Mouse (Mus musculus) intestine, embryonic 15.5 days (tissue): ENCODE results near the gene Rnf41. TPM values are rescaled to one million over a fixed set of nuclear protein-coding genes. Genes with fewer than 3 reads are reported as not detected.

Experiments used
- ATAC-seq: fragments of 200-750 bp; cut with Nextera tagmentation; 2 replicates; pipeline ENCODE4 v1.8.0; 2017; ENCODE audit warnings: moderate TSS enrichment, moderate library complexity
- H3K27ac ChIP-seq: fragments of 300-500 bp; sonication (generic); 2 replicates; pipeline ENCODE4 v1.5.1; 2015; ENCODE audit warnings: mild to moderate bottlenecking, inconsistent platforms
- H3K27me3 ChIP-seq: fragments of 300-500 bp; sonication (generic); replicated peaks from 2 replicates; pipeline ENCODE4 v1.6.1; 2015; ENCODE audit warnings: inconsistent platforms
- H3K36me3 ChIP-seq: fragments of 300-500 bp; sonication (generic); 2 replicates; pipeline ENCODE4 v1.6.1; 2015; ENCODE audit warnings: inconsistent platforms
- H3K4me1 ChIP-seq: fragments of 300-500 bp; sonication (generic); replicated peaks from 2 replicates; pipeline ENCODE4 v1.6.1; 2015; ENCODE audit warnings: inconsistent platforms
- H3K4me2 ChIP-seq: fragments of 300-500 bp; sonication (generic); replicated peaks from 2 replicates; pipeline ENCODE4 v1.6.1; 2015; ENCODE audit warnings: mild to moderate bottlenecking, inconsistent platforms
- H3K4me3 ChIP-seq: fragments of 300-500 bp; sonication (generic); replicated peaks from 2 replicates; pipeline ENCODE4 v1.5.1; 2015; ENCODE audit warnings: inconsistent platforms
- H3K9ac ChIP-seq: fragments of 300-500 bp; sonication (generic); 2 replicates; pipeline ENCODE4 v1.6.1; 2015; ENCODE audit warnings: inconsistent platforms
- H3K9me3 ChIP-seq: fragments of 300-500 bp; sonication (generic); 2 replicates; pipeline ENCODE4 v1.6.1; 2016; ENCODE audit warnings: inconsistent platforms
- WGBS: fragments of 180-500 bp; shearing (Covaris S2); methylation state at CpG from one replicate; pipeline ENCODE4 v1.1.7; 2015; 5-methylcytosine and 5-hydroxymethylcytosine counted together
- polyA plus RNA-seq: library from polyadenylated mRNA; unstranded; fragments of >200 nt; fragmentation: Nextera tagmentation; extraction: Ambion mirVana; gene quantifications from 2 replicates; pipeline ENCODE4 v1.2.1, GENCODE M21; 2015

The Rnf41 gene
- polyA plus RNA-seq = 36.6 and 37.5 TPM in 2 replicates

DNA sequence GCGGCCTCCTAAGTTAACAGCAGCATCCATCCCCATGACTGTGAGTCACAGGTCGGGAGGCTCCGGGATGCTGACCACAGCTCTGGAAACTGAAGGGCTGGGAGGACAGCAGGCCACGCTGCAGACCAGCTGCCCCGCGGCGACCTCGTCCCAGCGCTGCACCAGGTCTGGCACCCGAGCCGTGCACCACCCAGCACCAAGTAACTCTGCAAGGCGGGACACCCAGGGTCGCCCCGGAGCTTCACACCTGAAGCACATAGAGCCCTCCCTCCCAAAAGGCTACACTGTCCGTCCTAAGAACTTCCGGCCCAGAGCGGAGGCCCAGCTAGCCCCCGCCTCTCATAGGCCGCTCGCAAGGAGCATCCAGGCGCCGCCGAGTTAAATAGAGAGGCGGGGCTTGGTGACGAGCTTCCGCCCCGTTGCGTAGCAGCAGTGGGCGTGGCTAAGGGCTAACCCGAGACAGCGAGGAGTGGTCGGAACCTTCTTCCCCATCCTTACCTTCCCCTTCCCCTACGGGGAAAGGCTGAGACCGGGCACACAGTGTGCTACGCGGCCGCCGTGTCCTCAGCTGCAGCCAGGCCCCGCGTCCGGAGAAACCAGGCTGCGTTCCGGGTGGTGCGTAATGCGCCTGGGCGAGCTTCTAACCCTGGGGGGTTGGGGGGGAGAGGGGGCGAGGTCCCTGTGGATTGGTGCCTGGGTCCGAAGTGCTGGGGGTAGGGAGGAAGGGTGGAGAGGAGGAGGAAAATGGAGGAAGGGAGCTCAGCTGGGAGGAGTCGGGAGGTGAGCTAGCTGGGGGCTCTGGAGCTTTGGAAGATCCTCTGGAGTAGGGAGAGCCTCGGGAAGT, at the start of gene Rnf41, which contains the start of gene Nabp2:
Gene Rnf41 (plus strand): TSS at position 447 of the 844 bp plus-strand sequence.
Gene Nabp2 (minus strand): TSS at position 282 of the 844 bp plus-strand sequence.
- H3K27ac ChIP-seq = peak within 1 kb of the TSS; percentile 98
- peak within 1 kb of the TSS; percentile 96 for H3K4me3 ChIP-seq
- no peaks in the 10 kb centered on the region for H3K27me3 ChIP-seq
- peak within 1 kb of the TSS; percentile 93 for H3K4me2 ChIP-seq
- WGBS = under 1% methylated on average over 50 of the region's 50 CpGs
- ATAC-seq = peak; percentile 89
- H3K9ac ChIP-seq = peak within 1 kb of the TSS; percentile 84
- H3K4me1 ChIP-seq = peaks cover 38% of the 10 kb centered on the region
- H3K9me3 ChIP-seq = no peaks in the 10 kb centered on the region
- H3K36me3 ChIP-seq = peaks cover 8% of the 10 kb centered on the region

DNA sequence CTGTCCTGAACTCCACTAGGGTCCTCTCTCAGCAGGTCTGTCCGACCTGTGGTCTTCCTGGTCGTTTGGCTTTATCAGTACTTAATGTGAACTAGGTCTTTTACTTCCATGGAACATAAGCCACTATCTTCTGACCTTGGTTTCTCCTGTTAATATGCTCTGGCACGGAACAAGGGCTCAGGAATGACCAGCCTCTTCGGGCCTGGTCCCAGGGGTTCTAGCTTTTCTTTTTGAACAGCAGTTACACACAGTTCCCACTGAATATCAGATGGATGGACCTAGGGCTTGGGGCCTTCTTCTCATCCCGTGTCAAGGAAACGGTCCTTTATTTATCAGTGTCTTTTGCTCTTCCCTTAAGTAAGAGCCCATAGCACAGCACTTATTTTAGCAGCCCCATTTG, 49.6 kb upstream of the Rnf41 start:
- H3K4me2 ChIP-seq = no peak overlapping the region
- H3K9me3 ChIP-seq = no peaks in the 10 kb centered on the region
- H3K36me3 ChIP-seq = peaks cover 50% of the 10 kb centered on the region
- no peak overlapping the region for H3K4me3 ChIP-seq
- H3K27ac ChIP-seq = no peak overlapping the region
- no peaks in the 10 kb centered on the region for H3K4me1 ChIP-seq
- no peak for ATAC-seq
- H3K27me3 ChIP-seq = no peaks in the 10 kb centered on the region
- no peak overlapping the region for H3K9ac ChIP-seq
- 88% methylated on average over 6 of the region's 6 CpGs for WGBS

DNA sequence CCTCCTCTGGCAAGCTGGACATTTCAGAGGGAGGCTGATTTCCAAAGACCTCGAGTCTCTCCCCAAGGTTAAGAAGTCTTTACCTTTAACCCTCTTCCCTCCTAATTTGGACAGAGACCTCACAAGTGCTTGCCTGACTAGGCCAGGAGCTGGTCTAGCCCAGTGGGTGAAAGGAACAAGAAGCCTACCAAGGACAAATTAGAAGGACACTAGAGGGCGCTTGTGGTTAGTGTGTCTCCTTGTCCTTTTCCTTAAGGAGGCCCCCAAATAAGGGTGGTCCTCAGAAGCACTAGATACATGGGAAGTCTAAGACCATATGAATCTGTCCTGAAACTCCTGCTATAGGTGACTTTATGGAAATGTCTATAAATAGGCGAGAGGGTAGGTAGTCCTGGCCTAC, 48.9 kb upstream of the Rnf41 start:
- 55% methylated on average over 3 of the region's 3 CpGs for WGBS
- H3K36me3 ChIP-seq = peaks cover 50% of the 10 kb centered on the region
- ATAC-seq = no peak

DNA sequence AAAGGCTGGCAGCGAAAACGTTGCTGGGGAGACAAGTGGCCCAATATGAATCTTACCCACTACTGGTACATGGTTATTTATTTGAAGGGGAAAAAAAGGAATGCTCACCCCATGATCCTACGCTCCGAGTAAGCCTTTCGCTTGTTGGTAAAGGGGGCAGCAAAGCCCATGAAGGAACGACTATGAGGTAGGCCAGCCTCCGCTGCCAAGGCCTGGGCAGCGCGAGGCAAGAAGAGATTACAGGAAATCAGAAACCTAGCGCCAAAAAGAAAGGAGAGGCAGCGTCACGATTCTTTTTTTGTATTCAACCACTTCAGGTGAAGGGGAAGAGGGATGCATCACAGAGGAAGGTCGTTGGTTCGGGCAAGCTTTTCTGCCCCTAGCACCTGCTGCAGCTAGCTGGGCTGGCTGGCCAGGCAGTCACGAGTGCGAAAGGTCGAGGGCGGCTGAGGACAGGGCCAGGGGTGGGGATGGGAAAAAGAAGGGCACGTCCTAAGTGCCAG, 43.5 kb upstream of the Rnf41 start:
- 17% methylated on average over 19 of the region's 19 CpGs for WGBS
- no peak for ATAC-seq
- Histone ChIP-seq H3K4me3 (peak overlapping the region; percentile 64), H3K9ac (peak overlapping the region; percentile 75), H3K27me3 (no peaks in the 10 kb centered on the region), H3K4me1 (peaks cover 15% of the 10 kb centered on the region), H3K36me3 (peaks cover 8% of the 10 kb centered on the region), H3K27ac (peak overlapping the region; percentile 95), H3K4me2 (peak overlapping the region; percentile 93), H3K9me3 (no peaks in the 10 kb centered on the region)

More for the DNA sequence above, 48.9 kb upstream of the Rnf41 start:
- no peak overlapping the region for H3K4me2 ChIP-seq
- H3K27me3 ChIP-seq = no peaks in the 10 kb centered on the region
- no peaks in the 10 kb centered on the region for H3K9me3 ChIP-seq
- H3K27ac ChIP-seq = no peak overlapping the region
- H3K4me3 ChIP-seq = no peak overlapping the region
- H3K9ac ChIP-seq = no peak overlapping the region
- H3K4me1 ChIP-seq = peaks cover 3% of the 10 kb centered on the region

- no peaks in the 10 kb centered on the region for H3K27me3 ChIP-seq
- H3K4me2 ChIP-seq = peak within 1 kb of the TSS; percentile 93
- ATAC-seq = peak; percentile 94
- peaks cover 1% of the 10 kb centered on the region; the same call in 1 of the 2 replicates for H3K36me3 ChIP-seq
- peak within 1 kb of the TSS; percentile 75 for H3K9ac ChIP-seq
- WGBS = under 1% methylated on average over 81 of the region's 87 CpGs
- H3K4me3 ChIP-seq = peak within 1 kb of the TSS; percentile 64
- H3K9me3 ChIP-seq = no peaks in the 10 kb centered on the region
- H3K27ac ChIP-seq = peak within 1 kb of the TSS; percentile 95
- H3K4me1 ChIP-seq = peaks cover 15% of the 10 kb centered on the region
These were observed 42.8 kb upstream of the Rnf41 start, which contains the start of gene Coq10a for GRCm38 (mm10) chr10:128368402-128369217. Coq10a (minus strand) TSS chr10:128368997.

DNA sequence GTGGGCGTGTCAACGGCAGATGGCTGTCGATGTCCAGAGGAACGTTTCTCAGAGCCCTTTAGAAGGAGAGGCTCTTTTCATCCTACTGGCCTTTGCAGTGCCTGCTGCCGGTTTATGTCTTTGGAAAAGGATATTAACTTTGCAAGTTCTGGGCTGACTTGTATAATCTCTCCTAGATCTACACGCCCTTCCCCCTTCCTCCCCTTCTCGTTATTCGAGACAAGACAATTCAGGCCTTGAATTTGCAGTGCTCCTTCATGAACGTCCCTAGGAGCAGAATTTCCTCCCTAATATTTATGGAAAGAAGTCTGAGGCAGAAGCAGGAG, 42.3 kb upstream of the Rnf41 start:
- no peaks in the 10 kb centered on the region for H3K27me3 ChIP-seq
- H3K9me3 ChIP-seq = no peaks in the 10 kb centered on the region
- H3K4me1 ChIP-seq = peaks cover 15% of the 10 kb centered on the region
- H3K9ac ChIP-seq = peak overlapping the region; percentile 75
- ATAC-seq = no peak
- WGBS = under 1% methylated on average over 9 of the region's 9 CpGs
- peak overlapping the region; percentile 93 for H3K4me2 ChIP-seq
- no peaks in the 10 kb centered on the region for H3K36me3 ChIP-seq
- peak overlapping the region; percentile 95 for H3K27ac ChIP-seq
- peak overlapping the region; percentile 64 for H3K4me3 ChIP-seq

GRCm38 (mm10) chr10:128369599-128369998, 41.9 kb upstream of the Rnf41 start:
- ATAC-seq = no peak
- Histone ChIP-seq H3K27ac (peak overlapping the region; percentile 95), H3K36me3 (no peaks in the 10 kb centered on the region), H3K9ac (no peak overlapping the region), H3K27me3 (no peaks in the 10 kb centered on the region), H3K4me3 (peak overlapping the region; percentile 64; the same call in 1 of the 2 replicates), H3K9me3 (no peaks in the 10 kb centered on the region), H3K4me1 (peaks cover 15% of the 10 kb centered on the region), H3K4me2 (peak overlapping the region; percentile 93)
- 63% methylated on average over 6 of the region's 6 CpGs for WGBS

DNA sequence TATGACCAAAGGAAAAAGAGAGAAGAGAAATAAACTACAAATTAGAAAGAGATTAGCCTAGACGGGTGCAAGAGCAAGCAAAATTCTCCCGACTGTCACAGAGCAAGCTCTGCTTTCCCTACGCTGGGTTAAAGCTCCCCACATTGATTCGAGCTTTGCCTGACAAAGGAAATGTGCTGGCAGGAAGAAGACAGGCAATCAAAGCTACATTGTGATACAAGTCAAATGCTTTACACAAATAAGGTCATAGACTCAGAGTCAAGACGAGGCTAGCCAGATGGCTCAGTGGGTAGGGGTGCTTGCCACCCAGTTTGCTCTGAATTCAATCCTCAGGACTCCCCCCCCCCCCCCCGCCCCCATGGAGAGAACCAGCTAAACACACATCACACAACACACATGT, 41.4 kb upstream of the Rnf41 start:
- Histone ChIP-seq H3K9me3 (no peaks in the 10 kb centered on the region), H3K4me1 (peaks cover 15% of the 10 kb centered on the region), H3K27me3 (no peaks in the 10 kb centered on the region), H3K36me3 (no peaks in the 10 kb centered on the region), H3K27ac (no peak overlapping the region), H3K4me3 (no peak overlapping the region), H3K4me2 (no peak overlapping the region), H3K9ac (no peak overlapping the region)
- no peak for ATAC-seq
- WGBS = 66% methylated on average over 6 of the region's 6 CpGs

- H3K4me1 ChIP-seq = peaks cover 15% of the 10 kb centered on the region
- H3K36me3 ChIP-seq = no peaks in the 10 kb centered on the region
- no peaks in the 10 kb centered on the region for H3K9me3 ChIP-seq
- H3K27ac ChIP-seq = no peak overlapping the region
- H3K9ac ChIP-seq = no peak overlapping the region
- WGBS = 38% methylated on average over 4 of the region's 4 CpGs
- H3K4me2 ChIP-seq = no peak overlapping the region
- H3K27me3 ChIP-seq = no peaks in the 10 kb centered on the region
- ATAC-seq = peak; percentile 22; the same call in 1 of the 2 replicates
- no peak overlapping the region for H3K4me3 ChIP-seq
These were observed 40.9 kb upstream of the Rnf41 start for GRCm38 (mm10) chr10:128370601-128371000.

DNA sequence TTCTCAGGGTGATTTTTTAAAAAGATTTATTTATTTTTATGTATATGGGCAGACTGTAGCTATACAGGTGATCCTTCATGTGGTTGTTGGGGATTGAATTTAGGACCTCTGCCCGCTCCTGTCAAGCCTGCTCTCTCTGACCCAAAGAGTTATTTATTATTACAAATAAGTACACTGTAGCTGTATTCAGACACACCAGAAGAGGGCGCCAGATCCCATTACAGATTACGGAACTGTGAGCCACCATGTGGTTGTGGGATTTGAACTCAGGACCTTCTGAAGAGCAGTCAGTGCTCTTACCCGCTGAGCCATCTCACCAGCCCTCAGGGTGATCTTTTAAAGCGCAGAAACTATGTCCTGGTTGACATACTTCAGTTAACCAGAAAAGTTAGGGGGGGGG, 39.3 kb upstream of the Rnf41 start:
- Histone ChIP-seq H3K9ac (no peak overlapping the region), H3K36me3 (no peaks in the 10 kb centered on the region), H3K4me3 (no peak overlapping the region), H3K9me3 (no peaks in the 10 kb centered on the region), H3K4me2 (no peak overlapping the region), H3K4me1 (peaks cover 15% of the 10 kb centered on the region), H3K27me3 (no peaks in the 10 kb centered on the region), H3K27ac (no peak overlapping the region)
- 84% methylated on average over 5 of the region's 5 CpGs for WGBS
- no peak for ATAC-seq

GRCm38 (mm10) chr10:128372989-128373748, 38.3 kb upstream of the Rnf41 start:
- H3K27ac ChIP-seq = 0 out of 2 replicates have a peak overlapping the region, but pooled peaks have one; percentile 13
- no peaks in the 10 kb centered on the region for H3K27me3 ChIP-seq
- no peaks in the 10 kb centered on the region for H3K9me3 ChIP-seq
- peaks cover 11% of the 10 kb centered on the region for H3K4me1 ChIP-seq
- H3K9ac ChIP-seq = no peak overlapping the region
- no peak overlapping the region for H3K4me2 ChIP-seq
- ATAC-seq = no peak
- H3K4me3 ChIP-seq = no peak overlapping the region
- WGBS = 69% methylated on average over 6 of the region's 6 CpGs
- no peaks in the 10 kb centered on the region for H3K36me3 ChIP-seq
